Mouse (Mus musculus) liver, adult 2 months (tissue): Measurements from ENCODE around the gene Exosc3. TPM values are rescaled to one million over a fixed set of nuclear protein-coding genes. Genes with fewer than 3 reads are reported as not detected.
A peak's percentile ranks its signal among the peaks of the same experiment; 100 is the strongest.

Source experiments
- DNase-seq: peaks from one replicate; pipeline ENCODE4 v3.0.0-alpha.2; 2011; ENCODE audit warnings: low read depth, low spot score; ENCODE audit errors: extremely low read depth
- H3K27ac ChIP-seq: fragments of 200-500 bp; replicated peaks from 2 replicates; pipeline ENCODE4 v1.5.1; 2012; ENCODE audit warnings: low read depth, mild to moderate bottlenecking, control low read depth, inconsistent platforms, low read length; ENCODE audit not compliant: insufficient read depth
- H3K27me3 ChIP-seq: fragments of 200-500 bp; 2 replicates; pipeline ENCODE4 v1.6.1; 2012; ENCODE audit warnings: mild to moderate bottlenecking, moderate library complexity, low read length, inconsistent platforms; ENCODE audit not compliant: control insufficient read depth, insufficient read depth
- H3K36me3 ChIP-seq: fragments of 200-500 bp; 2 replicates; pipeline ENCODE4 v1.6.1; 2012; ENCODE audit warnings: low read length, inconsistent platforms; ENCODE audit not compliant: control insufficient read depth, insufficient read depth
- H3K4me1 ChIP-seq: fragments of 200-500 bp; 2 replicates; pipeline ENCODE4 v1.6.1; 2011; ENCODE audit warnings: low read length; ENCODE audit not compliant: control insufficient read depth, insufficient read depth
- H3K4me3 ChIP-seq: fragments of 200-500 bp; 2 replicates; pipeline ENCODE4 v1.5.1; 2011; ENCODE audit warnings: low read depth, mild to moderate bottlenecking, control low read depth, low read length, moderate library complexity; ENCODE audit not compliant: insufficient read depth
- H3K79me2 ChIP-seq: fragments of 200-500 bp; 2 replicates; pipeline ENCODE4 v1.6.1; 2012; ENCODE audit warnings: inconsistent platforms, mild to moderate bottlenecking, low read length, moderate library complexity; ENCODE audit not compliant: control insufficient read depth, insufficient read depth
- H3K9ac ChIP-seq: fragments of 200-500 bp; 2 replicates; pipeline ENCODE4 v1.6.1; 2012; ENCODE audit warnings: low read depth, mild to moderate bottlenecking, control low read depth, inconsistent platforms, low read length
- CTCF ChIP-seq: fragments of 200-500 bp; IDR thresholded peaks from 2 replicates; pipeline ENCODE4 v1.5.1; 2011; ENCODE audit warnings: low read depth, low read length, control low read depth
- POLR2A ChIP-seq: fragments of 200-500 bp; IDR thresholded peaks from 2 replicates; pipeline ENCODE4 v1.6.1; 2011; ENCODE audit warnings: low read length, control low read depth; ENCODE audit not compliant: insufficient read depth; ENCODE audit errors: extremely low read depth
- WGBS: fragments of 180-500 bp; shearing (Covaris S2); methylation state at CpG from one replicate; pipeline ENCODE4 v1.1.7; 2018; 5-methylcytosine and 5-hydroxymethylcytosine counted together
- polyA plus RNA-seq: library from polyadenylated mRNA; depleted of rRNA; stranded (reverse); fragments of >200 nt; gene quantifications from 2 replicates; pipeline ENCODE4 v1.2.3, GENCODE M21; 2012
- total RNA-seq: library from RNA; depleted of rRNA; stranded (reverse); fragments of >200 nt; gene quantifications from 2 replicates; pipeline ENCODE4 v1.2.3, GENCODE M21; 2014

Gene Exosc3
- total and polyA plus RNA-seq, 2 experiments = 12.6 to 21.2 TPM

DNA sequence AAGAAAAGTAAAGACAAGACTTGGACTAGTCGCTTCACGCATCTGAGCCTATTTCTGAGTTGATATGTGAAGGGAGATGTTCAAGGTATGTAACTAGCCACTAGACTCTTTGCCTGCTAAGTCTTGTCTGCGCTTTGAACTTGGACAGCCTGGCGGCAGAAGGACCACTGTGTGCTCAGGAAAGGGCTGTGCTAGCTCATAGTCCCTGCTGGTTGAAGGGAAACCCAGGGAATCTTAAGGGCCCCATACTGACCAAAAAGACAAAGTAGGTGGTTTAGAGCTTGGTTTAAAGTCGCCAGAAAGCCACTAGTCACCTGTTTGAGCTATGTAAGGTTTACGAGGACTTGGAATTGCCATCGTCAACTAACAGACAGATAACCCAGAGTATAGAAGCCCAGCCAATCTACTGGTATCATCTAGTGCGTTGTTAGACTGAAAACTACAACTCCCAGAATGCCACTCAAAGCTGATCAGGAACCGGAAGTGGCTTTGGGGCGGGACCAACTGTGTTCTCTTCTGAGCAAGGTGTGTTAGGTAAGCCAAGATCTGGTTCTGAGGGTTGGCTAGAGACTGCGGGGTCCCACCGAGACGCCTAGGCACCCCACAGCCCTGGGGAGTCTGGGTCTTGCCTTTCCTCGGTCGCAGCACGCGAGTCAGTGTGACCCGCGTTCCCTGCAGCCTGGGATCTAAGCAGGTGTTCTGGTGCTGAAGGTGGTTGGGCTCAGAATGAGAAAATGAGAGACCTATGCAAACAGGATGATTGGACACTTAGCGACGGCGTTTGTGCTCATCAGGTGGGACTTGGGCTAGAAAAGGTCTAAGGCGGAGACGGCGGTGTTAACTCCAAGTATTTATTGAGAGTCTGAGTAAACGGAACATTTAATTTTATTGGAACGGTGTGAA, 45.6 kb downstream of the Exosc3 start, which contains the start of gene Trmt10b:
TSS of gene Trmt10b (plus strand) at position 466 of the 903 bp plus-strand sequence.
- peaks cover 3% of the 10 kb centered on the region; the same call in 1 of the 2 replicates for H3K79me2 ChIP-seq
- peaks cover 10% of the 10 kb centered on the region; the same call in 1 of the 2 replicates for H3K36me3 ChIP-seq
- peak within 1 kb of the TSS; percentile 6; the same call in 1 of the 2 replicates for H3K27ac ChIP-seq
- no peaks in the 10 kb centered on the region for H3K27me3 ChIP-seq
- 16% methylated on average over 27 of the region's 27 CpGs for WGBS
- peak; percentile 84 for DNase-seq
- peak within 1 kb of the TSS; percentile 78 for H3K9ac ChIP-seq
- peak within 1 kb of the TSS; percentile 90 for H3K4me3 ChIP-seq
- peaks cover 2% of the 10 kb centered on the region; the same call in 1 of the 2 replicates for H3K4me1 ChIP-seq
- TF ChIP-seq CTCF = no peak
- no peak for TF ChIP-seq POLR2A

- no peaks in the 10 kb centered on the region for H3K79me2 ChIP-seq
- no peak for DNase-seq
- no peaks in the 10 kb centered on the region for H3K27me3 ChIP-seq
- no peak overlapping the region for H3K27ac ChIP-seq
- TF ChIP-seq CTCF = no peak
- no peak for TF ChIP-seq POLR2A
- H3K36me3 ChIP-seq = no peaks in the 10 kb centered on the region
- WGBS = 81% methylated on average over 5 of the region's 5 CpGs
- H3K9ac ChIP-seq = no peak overlapping the region
- H3K4me3 ChIP-seq = no peak overlapping the region
- H3K4me1 ChIP-seq = no peaks in the 10 kb centered on the region
Measured at GRCm38 (mm10) chr4:45287906-45288305, 54.6 kb downstream of the Exosc3 start.

- TF ChIP-seq POLR2A (no peak), CTCF (peak; percentile 68)
- WGBS = 43% methylated on average over 3 of the region's 3 CpGs
- no peak for DNase-seq
Measured at GRCm38 (mm10) chr4:45286318-45286717, 56.2 kb downstream of the Exosc3 start.

GRCm38 (mm10) chr4:45279981-45280548, 62.5 kb downstream of the Exosc3 start:
- no peak overlapping the region for H3K27ac ChIP-seq
- no peak overlapping the region for H3K9ac ChIP-seq
- no peaks in the 10 kb centered on the region for H3K79me2 ChIP-seq
- WGBS = 21% methylated on average over 4 of the region's 4 CpGs
- H3K27me3 ChIP-seq = no peaks in the 10 kb centered on the region
- TF ChIP-seq POLR2A (no peak), CTCF (peak; percentile 88)
- DNase-seq = peak; percentile 52
- H3K4me3 ChIP-seq = no peak overlapping the region
- H3K36me3 ChIP-seq = no peaks in the 10 kb centered on the region
- no peaks in the 10 kb centered on the region for H3K4me1 ChIP-seq

More at GRCm38 (mm10) chr4:45286318-45286717, 56.2 kb downstream of the Exosc3 start:
- H3K9ac ChIP-seq = no peak overlapping the region
- H3K36me3 ChIP-seq = no peaks in the 10 kb centered on the region
- no peaks in the 10 kb centered on the region for H3K4me1 ChIP-seq
- no peaks in the 10 kb centered on the region for H3K79me2 ChIP-seq
- H3K27me3 ChIP-seq = no peaks in the 10 kb centered on the region
- no peak overlapping the region for H3K27ac ChIP-seq
- H3K4me3 ChIP-seq = no peak overlapping the region

DNA sequence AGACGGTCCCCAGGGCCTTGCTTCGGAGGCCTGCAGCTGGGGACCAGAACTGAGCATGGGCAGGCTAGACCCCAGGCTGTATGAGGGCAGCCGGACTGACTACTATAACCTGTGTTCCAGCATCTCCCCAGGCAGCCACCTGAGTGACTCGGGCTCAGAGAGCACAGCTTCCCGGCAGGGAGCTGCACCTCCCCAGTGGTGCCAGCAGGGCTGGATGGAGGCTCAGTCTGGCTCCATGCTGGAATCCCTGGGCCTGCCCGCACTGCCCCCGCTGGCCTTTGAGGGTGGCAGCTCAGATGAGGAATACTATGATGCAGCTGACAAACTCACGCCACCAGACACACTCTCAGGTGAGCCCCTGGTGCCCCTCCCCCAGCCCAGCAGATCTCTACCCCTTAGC, 63.2 kb downstream of the Exosc3 start:
- Histone ChIP-seq H3K9ac (no peak overlapping the region), H3K4me3 (no peak overlapping the region), H3K36me3 (no peaks in the 10 kb centered on the region), H3K27ac (no peak overlapping the region), H3K79me2 (no peaks in the 10 kb centered on the region), H3K4me1 (no peaks in the 10 kb centered on the region), H3K27me3 (no peaks in the 10 kb centered on the region)
- WGBS = 70% methylated on average over 8 of the region's 8 CpGs
- DNase-seq = no peak
- TF ChIP-seq CTCF (no peak), POLR2A (no peak)
